Mouse (Mus musculus): ENCODE measurements around the gene Zdhhc1. TPM values are rescaled to one million over a fixed set of nuclear protein-coding genes. Genes with fewer than 3 reads are reported as not detected.

The Zdhhc1 gene
- polyA plus RNA-seq, 1 experiment from 2014 or later, result 26.3 TPM

DNA sequence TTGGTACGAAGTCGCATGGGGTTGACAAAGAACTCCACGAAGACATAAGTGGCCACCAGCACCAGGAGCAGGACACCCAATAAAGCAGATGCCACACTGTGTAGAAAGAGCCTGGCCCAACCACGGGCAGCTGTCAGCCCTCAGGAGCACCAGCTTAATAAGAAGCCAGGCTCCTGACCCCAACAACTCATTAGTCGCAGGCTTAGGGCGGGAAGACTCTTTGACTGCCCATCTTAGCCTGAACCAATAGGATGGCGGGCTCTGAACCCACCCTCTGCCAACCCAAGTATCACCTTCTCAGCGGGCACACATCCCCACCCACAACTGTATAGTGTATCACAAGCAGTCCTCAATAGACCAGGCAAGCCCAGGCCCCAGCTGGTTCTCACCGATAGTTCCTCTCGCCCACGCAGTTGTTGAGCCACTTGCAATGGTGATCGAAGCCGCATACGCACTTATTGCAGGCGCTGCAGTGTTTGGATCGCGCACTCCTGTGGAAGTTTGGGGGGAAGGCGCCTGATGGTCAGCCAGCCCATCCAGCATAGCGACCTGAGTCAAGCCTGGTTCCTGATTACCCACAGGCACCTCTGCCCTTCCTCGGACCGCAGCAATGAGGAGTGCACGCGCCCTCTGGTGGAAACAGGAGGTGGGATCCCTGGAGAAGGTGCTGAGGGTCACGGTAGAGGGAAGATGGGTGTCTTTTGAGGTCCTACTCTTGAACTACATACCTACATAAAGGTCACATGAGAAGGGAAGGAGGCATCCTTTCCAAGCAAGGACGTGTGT lies 19.9 kb downstream of the Zdhhc1 start:
- 0 out of 2 replicates have a peak, but pooled peaks cover 2% of the 10 kb centered on the region for H3K36me3 ChIP-seq (ENCODE audit: control insufficient read depth, insufficient read depth)
- peaks cover 29% of the 10 kb centered on the region for H3K4me1 ChIP-seq (ENCODE audit: control insufficient read depth, insufficient read depth, low read length)
- H3K9ac ChIP-seq (ENCODE audit: low read length), result no peak overlapping the region
- ATAC-seq (replicated peaks; ENCODE audit: extremely low read depth, insufficient read depth, low FRiP score), result no peak
- peaks cover 7% of the 10 kb centered on the region; the same call in 1 of the 2 replicates for H3K27me3 ChIP-seq (ENCODE audit: control insufficient read depth, insufficient read depth, low read length)
- H3K27ac ChIP-seq (ENCODE audit: low read length), result no peak overlapping the region
- no peaks in the 10 kb centered on the region for H3K9me3 ChIP-seq (replicated peaks; ENCODE audit: control insufficient read depth, low read length)
- no peak overlapping the region for H3K4me2 ChIP-seq (ENCODE audit: low read depth, low read length)
- WGBS, result 49% methylated on average over 25 of the region's 25 CpGs
- H3K4me3 ChIP-seq (ENCODE audit: low read length), result no peak overlapping the region

- WGBS, result 93% methylated on average over 7 of the region's 7 CpGs
- H3K27ac ChIP-seq (ENCODE audit: low read length), result no peak overlapping the region
- H3K9ac ChIP-seq (ENCODE audit: low read length), result no peak overlapping the region
- peaks cover 34% of the 10 kb centered on the region for H3K4me1 ChIP-seq (ENCODE audit: control insufficient read depth, insufficient read depth, low read length)
- peaks cover 7% of the 10 kb centered on the region; the same call in 1 of the 2 replicates for H3K27me3 ChIP-seq (ENCODE audit: control insufficient read depth, insufficient read depth, low read length)
- ATAC-seq (replicated peaks; ENCODE audit: extremely low read depth, insufficient read depth, low FRiP score), result no peak
- no peaks in the 10 kb centered on the region for H3K9me3 ChIP-seq (replicated peaks; ENCODE audit: control insufficient read depth, low read length)
- no peak overlapping the region for H3K4me2 ChIP-seq (ENCODE audit: low read depth, low read length)
- no peak overlapping the region for H3K4me3 ChIP-seq (ENCODE audit: low read length)
- 0 out of 2 replicates have a peak, but pooled peaks cover 2% of the 10 kb centered on the region for H3K36me3 ChIP-seq (ENCODE audit: control insufficient read depth, insufficient read depth)
These were observed 20.5 kb downstream of the Zdhhc1 start for GRCm38 (mm10) chr8:105476161-105476560.

DNA sequence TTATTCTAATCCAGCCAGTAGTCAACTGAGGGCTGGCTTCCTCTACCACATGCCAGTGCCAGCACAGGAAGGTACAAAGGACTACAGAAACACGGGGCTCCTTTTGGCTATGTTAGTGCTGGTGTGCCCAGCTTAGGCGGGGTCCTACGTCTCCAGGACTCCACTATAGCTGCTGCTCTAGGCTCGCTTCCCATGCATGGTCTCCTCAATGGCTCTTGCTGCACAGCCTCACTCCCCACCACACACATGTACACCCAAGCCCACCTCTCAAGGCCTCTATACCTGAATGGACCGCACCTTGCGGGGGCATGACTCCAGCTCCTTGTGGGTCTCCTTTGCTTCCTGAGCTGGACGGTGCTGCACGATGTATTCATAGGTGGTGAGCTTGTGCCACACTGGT lies 21.0 kb downstream of the Zdhhc1 start:
- H3K36me3 ChIP-seq (ENCODE audit: control insufficient read depth, insufficient read depth), result 0 out of 2 replicates have a peak, but pooled peaks cover 2% of the 10 kb centered on the region
- H3K27ac ChIP-seq (ENCODE audit: low read length), result no peak overlapping the region
- H3K4me1 ChIP-seq (ENCODE audit: control insufficient read depth, insufficient read depth, low read length), result peaks cover 35% of the 10 kb centered on the region
- H3K9me3 ChIP-seq (replicated peaks; ENCODE audit: control insufficient read depth, low read length), result no peaks in the 10 kb centered on the region
- WGBS, result 89% methylated on average over 8 of the region's 8 CpGs
- H3K9ac ChIP-seq (ENCODE audit: low read length), result no peak overlapping the region
- no peak overlapping the region for H3K4me2 ChIP-seq (ENCODE audit: low read depth, low read length)
- peaks cover 7% of the 10 kb centered on the region; the same call in 1 of the 2 replicates for H3K27me3 ChIP-seq (ENCODE audit: control insufficient read depth, insufficient read depth, low read length)
- no peak overlapping the region for H3K4me3 ChIP-seq (ENCODE audit: low read length)
- ATAC-seq (replicated peaks; ENCODE audit: extremely low read depth, insufficient read depth, low FRiP score), result no peak

DNA sequence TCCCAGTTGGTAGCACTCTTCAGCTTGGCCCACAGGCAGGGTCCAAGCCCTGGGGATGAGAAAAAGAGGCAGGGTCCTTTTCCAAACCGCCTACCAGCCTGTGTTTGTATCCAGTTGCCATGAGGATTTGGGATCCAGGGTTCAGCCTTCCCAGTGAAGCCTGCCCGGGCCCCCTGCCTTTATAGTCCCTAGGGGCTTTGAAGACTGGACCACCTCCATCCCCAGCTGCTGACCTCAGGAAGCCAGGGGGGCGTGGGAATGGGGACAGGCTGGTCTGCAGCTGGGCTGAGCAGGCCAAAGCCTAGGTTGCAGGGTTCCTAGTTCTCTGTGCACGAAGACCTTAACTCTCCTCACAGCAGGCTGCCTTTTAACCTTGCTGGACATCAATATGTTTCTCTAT lies 21.4 kb downstream of the Zdhhc1 start:
- ATAC-seq (replicated peaks; ENCODE audit: extremely low read depth, insufficient read depth, low FRiP score), result no peak
- Histone ChIP-seq H3K27me3 (ENCODE audit: control insufficient read depth, insufficient read depth, low read length) (peaks cover 7% of the 10 kb centered on the region; the same call in 1 of the 2 replicates), H3K9ac (ENCODE audit: low read length) (no peak overlapping the region), H3K27ac (ENCODE audit: low read length) (no peak overlapping the region), H3K4me1 (ENCODE audit: control insufficient read depth, insufficient read depth, low read length) (peaks cover 37% of the 10 kb centered on the region), H3K9me3 (replicated peaks; ENCODE audit: control insufficient read depth, low read length) (no peaks in the 10 kb centered on the region), H3K4me3 (ENCODE audit: low read length) (no peak overlapping the region), H3K36me3 (ENCODE audit: control insufficient read depth, insufficient read depth) (0 out of 2 replicates have a peak, but pooled peaks cover 2% of the 10 kb centered on the region), H3K4me2 (ENCODE audit: low read depth, low read length) (no peak overlapping the region)
- 77% methylated on average over 4 of the region's 4 CpGs for WGBS

DNA sequence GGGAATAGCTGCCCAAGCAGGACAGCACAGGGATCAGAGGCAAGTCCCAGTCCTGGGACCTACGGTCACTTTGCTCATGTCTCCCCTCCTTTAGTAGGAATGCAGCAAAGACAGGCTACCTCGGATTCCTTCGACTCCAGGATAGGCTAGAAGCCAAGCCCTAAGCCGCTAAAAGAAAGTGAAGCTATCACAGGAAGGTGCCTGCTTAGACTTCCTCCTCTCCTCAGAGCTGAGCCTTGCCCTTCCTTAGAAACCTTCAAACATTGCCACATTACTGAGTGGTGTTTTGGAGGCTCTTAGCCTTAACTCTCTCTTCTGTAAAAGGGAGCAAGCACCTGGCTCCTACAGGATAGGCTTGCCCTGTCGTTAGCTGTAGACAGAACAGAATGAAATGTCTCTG lies 22.0 kb downstream of the Zdhhc1 start:
- Histone ChIP-seq H3K9ac (ENCODE audit: low read length) (no peak overlapping the region), H3K4me2 (ENCODE audit: low read depth, low read length) (no peak overlapping the region), H3K36me3 (ENCODE audit: control insufficient read depth, insufficient read depth) (0 out of 2 replicates have a peak, but pooled peaks cover 2% of the 10 kb centered on the region), H3K4me1 (ENCODE audit: control insufficient read depth, insufficient read depth, low read length) (peaks cover 37% of the 10 kb centered on the region), H3K4me3 (ENCODE audit: low read length) (no peak overlapping the region), H3K27ac (ENCODE audit: low read length) (no peak overlapping the region), H3K27me3 (ENCODE audit: control insufficient read depth, insufficient read depth, low read length) (peaks cover 7% of the 10 kb centered on the region; the same call in 1 of the 2 replicates), H3K9me3 (replicated peaks; ENCODE audit: control insufficient read depth, low read length) (no peaks in the 10 kb centered on the region)
- ATAC-seq (replicated peaks; ENCODE audit: extremely low read depth, insufficient read depth, low FRiP score), result no peak
- WGBS, result 24% methylated on average over 5 of the region's 5 CpGs

DNA sequence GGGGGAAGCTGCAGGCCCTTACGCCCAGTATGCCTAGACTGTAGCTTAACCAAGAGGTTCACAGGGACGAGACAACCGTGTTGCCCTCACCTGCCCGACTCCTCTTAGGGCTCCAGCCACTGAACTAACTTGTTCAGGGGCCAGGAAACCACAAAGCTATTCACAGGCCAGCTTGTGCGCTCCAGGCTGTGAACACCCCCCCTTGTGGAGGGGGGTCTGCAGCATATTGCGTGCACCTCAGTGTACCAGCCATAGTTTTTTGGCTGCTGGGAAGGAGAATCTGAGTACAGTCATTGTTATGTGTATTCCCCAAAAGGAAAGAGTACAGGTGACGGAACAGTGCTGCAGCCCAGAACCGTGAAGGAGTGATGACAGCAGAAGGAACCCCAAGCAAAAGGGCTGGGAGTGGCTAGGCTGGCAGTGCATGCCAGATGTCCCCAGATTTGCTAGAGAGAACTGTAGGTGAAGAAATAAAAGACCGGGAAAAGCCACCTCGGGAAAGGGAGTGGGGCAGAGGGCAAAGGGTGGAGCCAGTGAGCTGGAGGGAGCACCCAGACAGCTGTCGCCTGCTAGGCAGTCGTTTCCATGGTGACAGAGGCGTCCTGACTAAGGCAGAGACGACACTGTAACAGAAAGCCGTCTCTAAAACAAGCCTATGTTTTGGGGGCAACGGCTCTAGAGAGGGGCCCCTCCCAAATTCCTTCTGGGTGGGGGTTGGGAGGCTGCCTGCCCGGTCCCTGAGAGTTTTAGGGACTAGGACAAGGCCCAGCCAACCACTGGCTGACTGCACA lies 22.7 kb downstream of the Zdhhc1 start:
- ATAC-seq (replicated peaks; ENCODE audit: extremely low read depth, insufficient read depth, low FRiP score), result no peak
- H3K4me2 ChIP-seq (ENCODE audit: low read depth, low read length), result no peak overlapping the region
- H3K27me3 ChIP-seq (ENCODE audit: control insufficient read depth, insufficient read depth, low read length), result peaks cover 7% of the 10 kb centered on the region; the same call in 1 of the 2 replicates
- H3K9ac ChIP-seq (ENCODE audit: low read length), result no peak overlapping the region
- 0 out of 2 replicates have a peak, but pooled peaks cover 2% of the 10 kb centered on the region for H3K36me3 ChIP-seq (ENCODE audit: control insufficient read depth, insufficient read depth)
- 33% methylated on average over 17 of the region's 17 CpGs for WGBS
- H3K4me3 ChIP-seq (ENCODE audit: low read length), result no peak overlapping the region
- H3K4me1 ChIP-seq (ENCODE audit: control insufficient read depth, insufficient read depth, low read length), result peaks cover 37% of the 10 kb centered on the region
- H3K9me3 ChIP-seq (replicated peaks; ENCODE audit: control insufficient read depth, low read length), result no peaks in the 10 kb centered on the region
- no peak overlapping the region for H3K27ac ChIP-seq (ENCODE audit: low read length)

DNA sequence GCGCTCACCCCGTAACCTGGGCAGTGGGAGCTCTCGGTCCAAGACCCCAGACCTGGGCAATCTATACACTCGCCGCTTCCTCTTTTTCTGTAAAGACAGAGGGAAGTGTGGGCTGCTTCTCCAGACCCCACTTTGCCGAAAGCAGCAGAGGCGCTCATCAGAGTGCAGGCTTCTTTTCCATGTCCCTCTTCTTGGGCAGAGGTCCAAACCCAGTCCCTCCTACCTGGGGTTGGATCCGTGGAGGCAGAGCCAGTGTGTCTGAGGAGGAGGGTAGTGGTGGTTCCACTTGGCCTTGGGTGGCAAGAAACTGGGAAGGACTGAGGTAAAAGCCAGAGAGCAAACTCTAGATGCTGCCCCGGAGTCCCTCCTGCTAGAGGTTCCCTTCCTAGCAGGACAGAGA lies 23.7 kb downstream of the Zdhhc1 start:
- H3K36me3 ChIP-seq (ENCODE audit: control insufficient read depth, insufficient read depth), result 0 out of 2 replicates have a peak, but pooled peaks cover 2% of the 10 kb centered on the region
- peaks cover 7% of the 10 kb centered on the region; the same call in 1 of the 2 replicates for H3K27me3 ChIP-seq (ENCODE audit: control insufficient read depth, insufficient read depth, low read length)
- H3K9ac ChIP-seq (ENCODE audit: low read length), result no peak overlapping the region
- no peak for ATAC-seq (replicated peaks; ENCODE audit: extremely low read depth, insufficient read depth, low FRiP score)
- WGBS, result 73% methylated on average over 9 of the region's 9 CpGs
- H3K27ac ChIP-seq (ENCODE audit: low read length), result no peak overlapping the region
- no peak overlapping the region for H3K4me2 ChIP-seq (ENCODE audit: low read depth, low read length)
- no peak overlapping the region for H3K4me3 ChIP-seq (ENCODE audit: low read length)
- peaks cover 37% of the 10 kb centered on the region for H3K4me1 ChIP-seq (ENCODE audit: control insufficient read depth, insufficient read depth, low read length)
- no peaks in the 10 kb centered on the region for H3K9me3 ChIP-seq (replicated peaks; ENCODE audit: control insufficient read depth, low read length)

GRCm38 (mm10) chr8:105472414-105472932 lies 24.2 kb downstream of the Zdhhc1 start:
- ATAC-seq (replicated peaks; ENCODE audit: extremely low read depth, insufficient read depth, low FRiP score), result no peak
- no peak overlapping the region for H3K4me2 ChIP-seq (ENCODE audit: low read depth, low read length)
- H3K27ac ChIP-seq (ENCODE audit: low read length), result no peak overlapping the region
- H3K9ac ChIP-seq (ENCODE audit: low read length), result no peak overlapping the region
- H3K4me3 ChIP-seq (ENCODE audit: low read length), result no peak overlapping the region
- peaks cover 34% of the 10 kb centered on the region for H3K4me1 ChIP-seq (ENCODE audit: control insufficient read depth, insufficient read depth, low read length)
- 0 out of 2 replicates have a peak, but pooled peaks cover 2% of the 10 kb centered on the region for H3K36me3 ChIP-seq (ENCODE audit: control insufficient read depth, insufficient read depth)
- peaks cover 7% of the 10 kb centered on the region; the same call in 1 of the 2 replicates for H3K27me3 ChIP-seq (ENCODE audit: control insufficient read depth, insufficient read depth, low read length)
- no peaks in the 10 kb centered on the region for H3K9me3 ChIP-seq (replicated peaks; ENCODE audit: control insufficient read depth, low read length)
- WGBS, result 53% methylated on average over 23 of the region's 23 CpGs

Measured in heart, embryonic 16.5 days (tissue).